Mouse (Mus musculus): ENCODE measurements around the gene Pfkm. TPM values are rescaled to one million over a fixed set of nuclear protein-coding genes. Genes with fewer than 3 reads are reported as not detected.

Pfkm gene
- polyA plus RNA-seq, 1 experiment from 2014 or later, result 47.5 TPM

DNA sequence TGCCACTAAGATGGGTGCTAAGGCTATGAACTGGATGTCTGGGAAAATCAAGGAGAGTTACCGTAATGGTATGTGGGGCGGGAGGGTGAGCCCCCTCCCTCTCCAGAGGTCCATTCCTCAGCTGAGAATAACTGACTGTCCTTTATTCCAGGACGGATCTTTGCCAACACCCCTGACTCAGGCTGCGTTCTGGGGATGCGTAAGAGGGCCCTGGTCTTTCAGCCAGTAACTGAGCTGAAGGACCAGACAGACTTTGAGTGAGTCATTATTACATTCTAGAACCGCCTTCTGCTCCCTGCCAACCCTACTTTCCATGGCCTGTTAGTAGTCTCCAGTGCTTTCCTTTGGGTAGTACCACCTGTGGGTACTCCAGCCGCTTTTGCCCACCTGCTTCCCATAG is 39.1 kb downstream of the Pfkm start:
- H3K27ac ChIP-seq, result no peak overlapping the region
- H3K36me3 ChIP-seq, result peaks cover 95% of the 10 kb centered on the region
- no peaks in the 10 kb centered on the region for H3K9me3 ChIP-seq
- H3K9ac ChIP-seq, result no peak overlapping the region
- WGBS, result 89% methylated on average over 7 of the region's 7 CpGs
- no peak for ATAC-seq (ENCODE audit: insufficient number of reproducible peaks, low FRiP score, low TSS enrichment, low read depth)
- H3K27me3 ChIP-seq, result no peaks in the 10 kb centered on the region
- H3K4me1 ChIP-seq, result no peaks in the 10 kb centered on the region
- no peak overlapping the region for H3K4me3 ChIP-seq
- H3K4me2 ChIP-seq, result no peak overlapping the region

DNA sequence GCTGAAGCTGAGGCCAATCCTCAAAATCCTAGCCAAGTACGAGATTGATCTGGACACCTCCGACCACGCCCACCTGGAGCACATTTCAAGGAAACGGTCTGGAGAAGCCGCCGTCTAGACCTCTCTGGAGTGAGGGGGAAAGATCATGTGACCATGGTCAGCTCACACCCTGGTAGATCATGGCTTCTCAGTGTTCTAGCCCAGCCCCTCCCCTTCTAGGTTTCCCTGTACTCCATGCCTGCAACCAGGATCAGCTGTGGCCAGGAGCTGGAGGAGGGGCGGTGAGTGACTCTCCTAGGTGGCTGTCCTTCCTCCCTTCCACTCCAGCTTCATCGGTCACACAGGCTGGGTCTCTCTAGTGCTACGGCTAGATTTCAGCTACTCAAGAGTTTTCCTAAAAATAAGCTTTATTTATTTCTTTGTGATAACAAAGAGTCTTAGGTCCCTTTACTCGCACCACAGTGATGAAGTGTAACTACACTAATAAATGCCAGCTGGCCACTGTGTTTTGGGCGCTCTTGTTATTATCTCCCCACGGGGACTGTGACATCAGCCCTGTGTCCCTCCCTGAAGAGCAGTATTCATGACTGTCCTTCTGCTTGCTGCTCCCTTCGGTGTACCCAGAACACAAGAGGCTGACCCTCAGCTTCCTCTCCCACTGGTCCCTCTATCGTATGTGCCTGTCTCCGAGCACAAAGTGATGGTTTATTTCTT is 39.7 kb downstream of the Pfkm start:
- WGBS, result 80% methylated on average over 15 of the region's 15 CpGs
- Histone ChIP-seq H3K4me3 (no peak overlapping the region), H3K4me2 (no peak overlapping the region), H3K27me3 (no peaks in the 10 kb centered on the region), H3K36me3 (peaks cover 95% of the 10 kb centered on the region), H3K9ac (no peak overlapping the region), H3K4me1 (no peaks in the 10 kb centered on the region), H3K27ac (no peak overlapping the region), H3K9me3 (no peaks in the 10 kb centered on the region)
- ATAC-seq (ENCODE audit: insufficient number of reproducible peaks, low FRiP score, low TSS enrichment, low read depth), result no peak

DNA sequence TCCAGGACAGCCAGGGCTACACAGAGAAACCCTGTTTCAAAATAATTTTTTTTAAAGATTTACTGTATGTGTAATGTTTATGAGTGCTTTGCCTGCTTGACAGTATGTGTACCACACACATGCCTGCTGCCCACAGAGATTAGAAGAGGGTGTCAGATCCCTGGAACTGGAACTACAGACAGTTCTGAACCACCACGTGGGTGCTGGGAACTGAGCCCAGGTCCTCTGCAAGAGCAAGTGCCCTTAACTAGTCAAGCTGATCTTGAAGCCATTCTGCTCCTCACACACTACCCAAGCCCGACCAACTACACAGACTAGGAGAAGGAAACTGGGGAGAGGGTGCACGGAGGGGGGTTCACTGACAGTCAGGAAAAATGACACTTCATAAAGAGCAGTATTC is 41.1 kb downstream of the Pfkm start:
- H3K27me3 ChIP-seq, result no peaks in the 10 kb centered on the region
- ATAC-seq (ENCODE audit: insufficient number of reproducible peaks, low FRiP score, low TSS enrichment, low read depth), result no peak
- no peak overlapping the region for H3K27ac ChIP-seq
- no peak overlapping the region for H3K9ac ChIP-seq
- H3K9me3 ChIP-seq, result no peaks in the 10 kb centered on the region
- H3K36me3 ChIP-seq, result peaks cover 92% of the 10 kb centered on the region
- no peak overlapping the region for H3K4me3 ChIP-seq
- 89% methylated on average over 3 of the region's 3 CpGs for WGBS
- H3K4me1 ChIP-seq, result no peaks in the 10 kb centered on the region
- no peak overlapping the region for H3K4me2 ChIP-seq

DNA sequence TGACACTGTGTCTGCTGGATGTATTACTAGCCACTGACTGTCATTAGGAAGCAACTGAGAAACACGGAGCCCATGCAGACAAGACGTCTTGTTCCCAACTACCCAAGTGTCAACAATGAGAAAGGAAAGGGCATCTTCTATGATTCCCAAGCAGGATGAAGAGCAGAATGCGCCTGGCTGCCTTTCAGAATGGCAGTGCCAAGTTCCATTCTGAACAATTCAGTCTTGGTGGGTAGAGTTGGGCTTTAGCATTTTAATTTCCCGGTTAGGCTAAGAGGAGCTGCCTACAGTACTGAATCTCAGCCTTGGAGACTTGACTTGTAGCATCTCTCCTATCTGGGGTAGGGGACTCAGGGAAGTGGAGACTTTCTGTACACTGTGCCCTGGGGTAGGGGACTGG is 41.6 kb downstream of the Pfkm start:
- Histone ChIP-seq H3K4me3 (no peak overlapping the region), H3K4me2 (no peak overlapping the region), H3K36me3 (peaks cover 92% of the 10 kb centered on the region), H3K4me1 (no peaks in the 10 kb centered on the region), H3K27me3 (no peaks in the 10 kb centered on the region), H3K9me3 (no peaks in the 10 kb centered on the region), H3K9ac (no peak overlapping the region), H3K27ac (no peak overlapping the region)
- WGBS, result 94% methylated on average over 4 of the region's 4 CpGs
- ATAC-seq (ENCODE audit: insufficient number of reproducible peaks, low FRiP score, low TSS enrichment, low read depth), result no peak

DNA sequence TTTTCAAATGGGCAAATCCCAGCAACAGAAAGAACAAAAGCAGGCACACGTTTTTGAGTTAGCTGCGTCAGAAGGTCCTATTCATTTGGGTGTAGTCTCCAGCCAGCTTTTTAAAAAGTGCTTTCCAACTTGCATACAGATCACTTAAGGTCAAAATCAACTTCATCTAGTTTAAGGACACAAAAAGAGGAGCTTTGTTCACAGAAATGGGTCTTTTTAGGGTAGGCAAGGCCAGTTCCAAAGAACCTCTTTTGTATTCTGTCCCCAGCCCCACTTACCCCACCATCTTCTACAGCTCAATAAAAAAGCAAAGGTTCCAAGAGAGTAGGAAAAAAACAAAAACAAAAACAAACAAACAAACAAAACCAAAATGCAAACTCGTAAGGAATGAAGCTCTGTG is 42.3 kb downstream of the Pfkm start:
- Histone ChIP-seq H3K9me3 (no peaks in the 10 kb centered on the region), H3K27me3 (no peaks in the 10 kb centered on the region), H3K4me2 (no peak overlapping the region), H3K9ac (no peak overlapping the region), H3K36me3 (peaks cover 94% of the 10 kb centered on the region), H3K4me1 (no peaks in the 10 kb centered on the region), H3K4me3 (no peak overlapping the region), H3K27ac (no peak overlapping the region)
- 88% methylated on average over 3 of the region's 3 CpGs for WGBS
- no peak for ATAC-seq (ENCODE audit: insufficient number of reproducible peaks, low FRiP score, low TSS enrichment, low read depth)

DNA sequence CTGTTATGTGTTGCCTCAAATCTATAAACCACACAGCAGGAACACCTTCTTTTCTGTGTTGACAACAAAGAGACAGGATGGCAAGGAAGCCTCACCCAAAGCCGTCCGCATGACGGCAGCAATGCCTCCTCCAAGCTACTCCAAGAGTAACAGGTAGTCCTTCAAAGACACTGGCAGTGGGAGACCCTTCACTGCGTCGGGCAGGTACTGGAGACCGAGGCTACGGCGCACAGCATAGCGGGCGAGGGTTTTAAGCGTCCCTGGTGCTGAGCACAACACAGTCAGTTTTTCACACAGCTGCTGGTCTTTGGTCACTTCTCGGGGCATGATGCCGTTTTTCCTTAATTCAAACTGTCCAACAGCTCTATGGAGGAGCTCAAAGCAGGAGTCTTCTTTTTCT is 43.3 kb downstream of the Pfkm start:
- peaks cover 93% of the 10 kb centered on the region for H3K36me3 ChIP-seq
- no peaks in the 10 kb centered on the region for H3K27me3 ChIP-seq
- no peak overlapping the region for H3K4me3 ChIP-seq
- 92% methylated on average over 13 of the region's 13 CpGs for WGBS
- H3K4me2 ChIP-seq, result no peak overlapping the region
- ATAC-seq (ENCODE audit: insufficient number of reproducible peaks, low FRiP score, low TSS enrichment, low read depth), result no peak
- no peaks in the 10 kb centered on the region for H3K9me3 ChIP-seq
- no peaks in the 10 kb centered on the region for H3K4me1 ChIP-seq
- H3K9ac ChIP-seq, result no peak overlapping the region
- H3K27ac ChIP-seq, result no peak overlapping the region

DNA sequence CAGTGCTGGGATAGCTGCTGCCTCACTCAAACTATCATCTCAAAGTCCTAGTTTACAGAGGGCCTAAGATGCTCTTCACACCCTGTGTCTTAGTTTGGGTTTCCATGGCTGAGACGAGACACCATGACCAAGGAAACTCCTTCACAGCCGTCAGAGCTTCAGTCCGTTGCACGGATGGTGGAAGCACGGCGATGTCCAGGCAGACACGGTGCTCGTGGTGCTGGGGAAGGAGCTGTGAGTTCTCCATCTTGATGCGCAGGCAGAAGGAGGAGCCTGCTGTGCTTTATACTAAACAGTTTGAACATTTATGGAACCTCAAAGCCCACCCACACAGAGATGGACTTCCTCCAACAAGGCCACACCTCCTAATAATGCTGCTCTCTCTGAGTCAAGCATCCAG is 44.5 kb downstream of the Pfkm start:
- no peak overlapping the region for H3K4me3 ChIP-seq
- WGBS, result 89% methylated on average over 9 of the region's 9 CpGs

DNA sequence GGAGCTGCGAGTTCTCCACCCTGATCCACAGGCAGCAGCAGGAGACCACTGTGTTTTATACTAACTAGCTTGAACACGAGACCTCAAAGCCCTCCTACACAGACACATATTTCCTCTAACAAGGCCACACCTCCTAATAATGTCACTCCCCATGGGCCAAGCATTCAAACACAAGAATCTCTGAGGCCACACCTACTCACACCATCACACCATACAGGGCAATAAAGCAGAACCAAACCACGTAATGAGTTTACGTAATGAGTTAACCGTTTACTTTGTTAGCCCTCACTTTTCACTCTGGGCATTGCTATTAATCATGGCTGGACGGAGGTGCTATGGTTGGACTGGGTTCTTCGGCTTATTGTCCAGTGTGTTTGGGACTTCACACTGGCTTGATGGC is 47.4 kb downstream of the Pfkm start:
- Histone ChIP-seq H3K27ac (no peak overlapping the region), H3K27me3 (no peaks in the 10 kb centered on the region), H3K4me1 (peaks cover 7% of the 10 kb centered on the region), H3K36me3 (peaks cover 71% of the 10 kb centered on the region), H3K9me3 (no peaks in the 10 kb centered on the region), H3K4me3 (no peak overlapping the region), H3K4me2 (no peak overlapping the region), H3K9ac (no peak overlapping the region)
- WGBS, result 58% methylated on average over 7 of the region's 7 CpGs
- ATAC-seq (ENCODE audit: insufficient number of reproducible peaks, low FRiP score, low TSS enrichment, low read depth), result no peak

More for the DNA sequence above, 44.5 kb downstream of the Pfkm start:
- no peak overlapping the region for H3K9ac ChIP-seq
- no peak overlapping the region for H3K4me2 ChIP-seq
- H3K27ac ChIP-seq, result no peak overlapping the region
- H3K9me3 ChIP-seq, result no peaks in the 10 kb centered on the region
- peaks cover 90% of the 10 kb centered on the region for H3K36me3 ChIP-seq
- no peak for ATAC-seq (ENCODE audit: insufficient number of reproducible peaks, low FRiP score, low TSS enrichment, low read depth)
- no peaks in the 10 kb centered on the region for H3K4me1 ChIP-seq
- no peaks in the 10 kb centered on the region for H3K27me3 ChIP-seq

DNA sequence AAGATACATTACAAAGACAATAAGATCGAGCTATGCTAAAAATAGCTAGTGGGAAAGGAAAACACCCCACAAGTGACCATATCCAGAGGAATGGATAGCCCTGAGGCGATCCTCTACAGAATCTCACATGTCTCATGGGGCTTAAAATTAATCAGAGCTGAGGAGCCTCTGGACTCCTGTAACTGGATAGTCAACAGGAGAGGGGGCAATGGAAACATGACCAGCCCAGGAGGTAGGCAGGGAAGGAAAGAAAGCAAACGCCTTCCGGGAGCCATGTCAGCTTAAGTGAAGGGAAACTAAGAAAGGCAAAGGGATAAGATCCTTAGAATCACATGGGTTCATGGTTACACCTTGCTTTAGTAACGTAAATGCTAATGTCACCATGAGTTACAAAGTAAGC is 48.4 kb downstream of the Pfkm start:
- H3K4me1 ChIP-seq, result peaks cover 12% of the 10 kb centered on the region
- no peak for ATAC-seq (ENCODE audit: insufficient number of reproducible peaks, low FRiP score, low TSS enrichment, low read depth)
- 88% methylated on average over 5 of the region's 5 CpGs for WGBS

DNA sequence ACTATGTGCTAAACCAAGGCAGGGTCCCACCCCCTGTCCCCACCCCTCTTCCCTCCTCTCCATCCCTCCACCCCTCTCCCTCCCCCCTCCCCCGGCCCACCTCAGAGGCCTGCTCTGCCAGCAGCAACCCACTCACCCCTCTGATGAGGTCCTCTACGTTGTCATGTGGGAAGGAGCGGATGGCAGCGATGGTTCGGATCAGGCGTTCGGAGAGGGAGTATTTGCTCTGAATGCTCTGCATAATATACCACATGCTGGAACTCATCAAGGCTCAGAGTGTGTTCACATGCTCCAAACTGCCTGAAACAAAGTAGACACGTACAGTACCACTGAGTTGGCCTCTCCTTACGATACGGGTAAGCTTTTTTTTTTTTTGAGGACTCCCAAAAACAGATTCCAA is 50.1 kb downstream of the Pfkm start:
- Histone ChIP-seq H3K36me3 (peaks cover 43% of the 10 kb centered on the region), H3K4me3 (no peak overlapping the region), H3K4me2 (no peak overlapping the region), H3K9ac (no peak overlapping the region), H3K4me1 (peaks cover 13% of the 10 kb centered on the region), H3K9me3 (no peaks in the 10 kb centered on the region), H3K27ac (no peak overlapping the region), H3K27me3 (no peaks in the 10 kb centered on the region)
- no peak for ATAC-seq (ENCODE audit: insufficient number of reproducible peaks, low FRiP score, low TSS enrichment, low read depth)
- WGBS, result 80% methylated on average over 10 of the region's 10 CpGs

More for the DNA sequence above, 48.4 kb downstream of the Pfkm start:
- Histone ChIP-seq H3K9me3 (no peaks in the 10 kb centered on the region), H3K9ac (no peak overlapping the region), H3K27ac (no peak overlapping the region), H3K36me3 (peaks cover 60% of the 10 kb centered on the region), H3K4me3 (no peak overlapping the region), H3K27me3 (no peaks in the 10 kb centered on the region), H3K4me2 (no peak overlapping the region)

DNA sequence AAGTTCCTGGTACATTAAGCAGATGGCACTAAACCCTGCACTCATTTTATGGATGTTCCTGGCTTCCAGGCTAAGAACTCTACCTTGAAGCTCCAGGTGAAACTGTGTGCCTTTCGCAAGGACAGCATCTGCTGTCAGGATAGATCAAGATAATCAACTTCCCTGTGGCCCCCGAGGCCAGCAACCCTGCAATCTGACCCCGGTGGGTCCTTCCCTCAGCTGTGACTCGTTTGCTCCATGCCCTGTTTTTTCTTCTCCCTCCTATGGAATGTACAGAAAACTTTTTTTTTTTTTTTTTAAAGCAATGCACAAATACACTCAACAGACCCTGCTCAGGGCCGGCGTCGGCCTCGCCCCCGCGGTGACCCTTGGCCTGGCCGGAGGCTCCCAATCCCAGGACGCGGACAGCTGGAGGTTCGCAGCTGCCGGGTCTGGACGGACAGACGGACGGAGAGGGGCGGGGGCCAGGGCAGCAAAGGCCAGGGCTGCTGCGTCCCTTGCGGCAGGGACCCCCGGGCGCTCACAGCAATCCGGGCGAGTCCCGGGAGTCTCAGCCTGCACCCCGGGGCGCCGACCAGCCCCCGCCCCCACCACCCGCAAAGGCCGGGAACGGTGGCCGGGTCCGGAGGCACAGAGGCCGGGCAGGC is 52.6 kb downstream of the Pfkm start:
- under 1% methylated on average over 36 of the region's 36 CpGs for WGBS
- H3K4me1 ChIP-seq, result peaks cover 13% of the 10 kb centered on the region
- H3K9ac ChIP-seq, result peak overlapping the region; percentile 89
- H3K4me2 ChIP-seq, result peak overlapping the region; percentile 82
- H3K36me3 ChIP-seq, result peaks cover 23% of the 10 kb centered on the region
- H3K27ac ChIP-seq, result peak overlapping the region; percentile 77
- H3K27me3 ChIP-seq, result no peaks in the 10 kb centered on the region
- peak overlapping the region; percentile 97 for H3K4me3 ChIP-seq
- no peaks in the 10 kb centered on the region for H3K9me3 ChIP-seq
- peak; percentile 56 for ATAC-seq (ENCODE audit: insufficient number of reproducible peaks, low FRiP score, low TSS enrichment, low read depth)

DNA sequence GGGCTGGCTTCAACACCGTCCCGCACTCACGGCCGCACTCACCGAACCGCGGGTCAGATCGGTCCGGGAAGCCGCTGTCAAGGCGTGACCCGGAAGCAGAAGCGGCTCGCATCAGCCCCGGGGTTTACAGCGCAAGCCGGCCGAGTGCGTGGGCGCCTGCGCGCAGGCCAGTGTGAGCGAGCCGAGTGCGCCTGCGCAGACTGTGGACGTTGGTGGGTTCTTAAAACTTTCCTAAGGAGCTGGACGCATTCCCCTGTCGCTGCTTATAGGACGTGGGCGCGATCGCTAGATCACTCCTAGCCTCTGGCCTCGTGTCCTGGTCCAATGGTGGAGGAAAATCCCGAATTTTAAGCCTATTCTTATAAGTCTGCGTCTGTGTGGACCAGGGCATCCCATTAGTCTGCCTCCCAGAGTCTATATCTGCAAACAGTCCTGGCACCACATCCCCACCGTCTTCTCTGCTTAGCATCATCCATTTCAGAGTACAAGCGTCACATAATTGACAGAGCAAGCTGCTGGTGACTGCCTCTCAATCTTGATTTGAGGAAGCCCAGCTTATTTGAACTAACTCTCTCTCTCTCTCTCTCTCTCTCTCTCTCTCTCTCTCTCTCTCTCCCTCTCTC is 53.3 kb downstream of the Pfkm start:
- H3K4me2 ChIP-seq, result peak overlapping the region; percentile 82
- peaks cover 13% of the 10 kb centered on the region for H3K4me1 ChIP-seq
- H3K27ac ChIP-seq, result peak overlapping the region; percentile 82
- ATAC-seq (ENCODE audit: insufficient number of reproducible peaks, low FRiP score, low TSS enrichment, low read depth), result peak; percentile 89
- H3K9ac ChIP-seq, result peak overlapping the region; percentile 89
- H3K9me3 ChIP-seq, result no peaks in the 10 kb centered on the region
- H3K36me3 ChIP-seq, result peaks cover 17% of the 10 kb centered on the region
- under 1% methylated on average over 38 of the region's 38 CpGs for WGBS
- H3K4me3 ChIP-seq, result peak overlapping the region; percentile 97
- H3K27me3 ChIP-seq, result no peaks in the 10 kb centered on the region
